Mouse (Mus musculus) small intestine, adult 2 months (tissue): Measurements from ENCODE around the gene Kmt2a.

Experiments
- CTCF ChIP-seq: fragments of 200-500 bp; IDR thresholded peaks from 2 replicates; pipeline ENCODE4 v1.5.1; 2012; ENCODE audit warnings: low read depth, mild to moderate bottlenecking, control low read depth, inconsistent platforms, low read length, moderate library complexity, mixed read lengths; ENCODE audit not compliant: insufficient replicate concordance, insufficient read length; ENCODE audit errors: extremely low read depth
- POLR2A ChIP-seq: fragments of 200-500 bp; IDR thresholded peaks from 2 replicates; pipeline ENCODE4 v1.6.1; 2012; ENCODE audit warnings: low read depth, mild to moderate bottlenecking, control low read depth, inconsistent platforms, low read length, moderate library complexity

DNA sequence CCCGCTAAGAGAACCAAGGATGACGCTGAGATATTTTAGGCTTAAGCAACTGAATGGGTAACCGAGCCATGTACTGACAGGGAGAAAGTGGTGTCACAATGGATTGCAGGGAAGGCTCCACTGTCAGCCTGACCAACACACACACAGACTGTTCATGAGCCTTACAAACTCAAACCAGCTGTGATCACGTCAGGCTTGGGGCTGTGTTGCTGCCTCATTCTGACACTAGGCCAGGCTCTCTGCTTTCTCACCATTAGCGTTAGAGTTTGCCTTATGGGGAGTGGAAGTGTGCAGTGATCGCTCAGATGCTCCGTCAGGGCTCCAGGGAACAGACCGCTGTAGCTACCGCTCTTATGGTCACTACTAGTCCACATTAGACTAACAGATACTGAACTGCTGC, 88.3 kb downstream of the Kmt2a start:
- TF ChIP-seq CTCF = no peak
- no peak for TF ChIP-seq POLR2A
